8 mouse cellular contexts compared by ENCODE assay signal in the genomic region with DNA sequence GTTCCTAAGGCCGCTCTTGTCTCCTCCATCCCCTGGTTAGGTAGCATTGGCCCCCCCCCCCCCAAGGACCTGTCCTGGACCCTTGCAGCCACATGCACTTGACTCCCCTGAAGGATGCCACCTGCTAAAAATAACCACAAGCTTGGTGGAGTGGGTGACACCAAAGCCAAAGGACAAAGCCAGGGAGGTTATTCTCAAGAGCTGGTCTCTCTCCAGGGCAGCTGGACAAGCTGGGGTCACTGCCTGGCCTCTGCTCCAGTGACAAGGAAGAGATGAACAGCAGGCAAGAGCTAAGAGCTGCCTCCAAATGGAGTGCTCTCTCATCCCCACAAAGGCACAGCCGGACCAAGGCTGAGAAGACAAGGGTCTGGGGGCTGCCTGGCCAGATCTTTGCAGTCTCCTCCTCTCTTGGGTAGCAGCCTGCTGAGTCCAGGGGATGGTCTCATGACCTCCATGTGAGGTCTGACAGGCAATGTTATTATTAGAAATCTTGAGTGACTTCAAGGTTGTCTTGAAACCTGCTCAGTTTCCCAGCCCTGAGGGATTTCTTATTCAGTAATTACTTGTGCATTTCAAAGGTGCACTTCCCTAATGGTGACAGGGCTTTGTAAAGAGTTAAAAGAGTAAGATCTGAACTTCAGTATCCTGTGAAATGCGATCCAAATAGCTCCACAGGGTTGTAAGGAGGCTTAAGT. TPM values are rescaled to one million over a fixed set of nuclear protein-coding genes. Genes with fewer than 3 reads are reported as not detected.
DNase-seq lines count a peak whose midpoint lies in the region; ATAC-seq and TF ChIP-seq lines count a peak whose summit lies in the region.
"Had no signal": no experiment of that assay in that cellular context is flagged by ENCODE, and none has a peak within 500 bp of the region (broad histone marks: within the 10 kb centered on the region; RNA-seq: fewer than 3 reads in every experiment).

No protein-coding gene starts in this region.

- H3K79me2 ChIP-seq in liver, adult 2 months (ENCODE audit: control insufficient read depth, insufficient read depth, low read length), result peaks cover 61% of the 10 kb centered on the region

- peak; percentile 57 for DNase-seq in liver, adult 2 months (ENCODE audit: extremely low read depth, low read depth, low spot score)
- DNase-seq in liver, result no peak
- no peak for DNase-seq in spleen, postnatal 4 days (ENCODE audit: low spot score in 2 of 2)
- DNase-seq in layer of hippocampus, adult 9-11 months, result no peak
- DNase-seq: right cerebral cortex, postnatal 25 days had no signal

- peaks cover 35% of the 10 kb centered on the region for H3K4me1 ChIP-seq in liver, adult 2 months (ENCODE audit: control insufficient read depth, insufficient read depth, low read length)
- H3K4me1 ChIP-seq in embryonic facial prominence, embryonic 15.5 days, result peaks cover 31% of the 10 kb centered on the region
- H3K4me1 ChIP-seq in heart, embryonic 12.5 days (replicated peaks), result peaks cover 63% of the 10 kb centered on the region
- peaks cover 8% of the 10 kb centered on the region; the same call in 1 of the 2 replicates for H3K4me1 ChIP-seq in small intestine, adult 2 months (ENCODE audit: control insufficient read depth, insufficient read depth, insufficient read length, low read length)

- 78% methylated on average over 3 of the region's 3 CpGs for WGBS in liver, adult 2 months
- WGBS in embryonic facial prominence, embryonic 15.5 days, result 50% methylated on average over 3 of the region's 3 CpGs
- 53% methylated on average over 3 of the region's 3 CpGs for WGBS in heart, embryonic 12.5 days
- 71% methylated on average over 3 of the region's 3 CpGs for WGBS in small intestine, adult 2 months

- H3K36me3 ChIP-seq in liver, adult 2 months (ENCODE audit: control insufficient read depth, insufficient read depth, low read length), result no peaks in the 10 kb centered on the region
- no peaks in the 10 kb centered on the region for H3K36me3 ChIP-seq in embryonic facial prominence, embryonic 15.5 days
- 0 out of 2 replicates have a peak, but pooled peaks cover 3% of the 10 kb centered on the region for H3K36me3 ChIP-seq in heart, embryonic 12.5 days
- no peaks in the 10 kb centered on the region for H3K36me3 ChIP-seq in small intestine, adult 2 months (ENCODE audit: control insufficient read depth, insufficient read depth, low read length)

- no peak for ATAC-seq in embryonic facial prominence, embryonic 15.5 days (ENCODE audit: insufficient number of reproducible peaks, low FRiP score, low TSS enrichment, low read depth)
- ATAC-seq in heart, embryonic 12.5 days (ENCODE audit: insufficient number of reproducible peaks, low FRiP score), result no peak

- H3K9me3 ChIP-seq in embryonic facial prominence, embryonic 15.5 days (replicated peaks), result no peaks in the 10 kb centered on the region
- H3K9me3 ChIP-seq in heart, embryonic 12.5 days (replicated peaks), result no peaks in the 10 kb centered on the region

- H3K27ac ChIP-seq in liver, adult 2 months (replicated peaks; ENCODE audit: insufficient read depth, low read depth, low read length), result no peak overlapping the region
- H3K27ac ChIP-seq in embryonic facial prominence, embryonic 15.5 days (replicated peaks), result peak overlapping the region; percentile 80; the same call in 1 of the 2 replicates
- H3K27ac ChIP-seq in heart, embryonic 12.5 days (ENCODE audit: poor library complexity, severe bottlenecking), result peak overlapping the region; percentile 96
- peak overlapping the region; percentile 44; the same call in 1 of the 2 replicates for H3K27ac ChIP-seq in small intestine, adult 2 months (ENCODE audit: insufficient read depth, low read depth, low read length)

- TF ChIP-seq POLR2A in liver, adult 2 months (IDR thresholded peaks at IDR 0.05; ENCODE audit: extremely low read depth, insufficient read depth, low read length), result no peak
- no peak for TF ChIP-seq POLR2A in small intestine, adult 2 months (IDR thresholded peaks at IDR 0.05; ENCODE audit: low read depth, low read length)

- TF ChIP-seq CTCF in liver, adult 2 months (IDR thresholded peaks at IDR 0.05; ENCODE audit: low read depth, low read length), result no peak
- TF ChIP-seq CTCF in small intestine, adult 2 months (IDR thresholded peaks at IDR 0.05; ENCODE audit: extremely low read depth, insufficient read length, insufficient replicate concordance, low read depth, low read length), result no peak

- no peak overlapping the region for H3K4me2 ChIP-seq in embryonic facial prominence, embryonic 15.5 days (replicated peaks)
- H3K4me2 ChIP-seq in heart, embryonic 12.5 days, result peak overlapping the region; percentile 41

- no peak overlapping the region for H3K4me3 ChIP-seq in liver, adult 2 months (ENCODE audit: insufficient read depth, low read depth, low read length)
- H3K4me3 ChIP-seq in embryonic facial prominence, embryonic 15.5 days (replicated peaks), result no peak overlapping the region
- no peak overlapping the region for H3K4me3 ChIP-seq in heart, embryonic 12.5 days
- no peak overlapping the region for H3K4me3 ChIP-seq in small intestine, adult 2 months (ENCODE audit: low read depth, low read length)

- no peaks in the 10 kb centered on the region for H3K27me3 ChIP-seq in liver, adult 2 months (ENCODE audit: control insufficient read depth, insufficient read depth, low read length)
- no peaks in the 10 kb centered on the region for H3K27me3 ChIP-seq in embryonic facial prominence, embryonic 15.5 days
- no peaks in the 10 kb centered on the region for H3K27me3 ChIP-seq in heart, embryonic 12.5 days (replicated peaks)
- H3K27me3 ChIP-seq in small intestine, adult 2 months (ENCODE audit: control insufficient read depth, insufficient read depth, low read length), result no peaks in the 10 kb centered on the region

- no peak overlapping the region for H3K9ac ChIP-seq in liver, adult 2 months (ENCODE audit: low read depth, low read length)
- no peak overlapping the region for H3K9ac ChIP-seq in embryonic facial prominence, embryonic 15.5 days
- peak overlapping the region; percentile 47 for H3K9ac ChIP-seq in heart, embryonic 12.5 days

RNA-seq across cellular contexts. Expression of a gene that starts 6.9 kb away (rescaled TPM):
- 37.7 and 53.6 TPM in 2 replicates for total RNA-seq in liver, adult 2 months (2014; rRNA removed)
- polyA plus RNA-seq in liver, adult 2 months (2012; rRNA removed), result 58.0 and 81.5 TPM in 2 replicates
- polyA plus RNA-seq in embryonic facial prominence, embryonic 15.5 days (2015; fragmentation: Nextera tagmentation; extraction: Ambion mirVana), result 20.2 and 20.9 TPM in 2 replicates
- 34.1 and 38.9 TPM in 2 replicates for polyA plus RNA-seq in heart, embryonic 12.5 days (2016; fragmentation: Nextera tagmentation; extraction: Ambion mirVana)
- polyA plus RNA-seq in small intestine, adult 2 months (2012; rRNA removed), result 17.2 and 23.9 TPM in 2 replicates
